Mouse (Mus musculus) fat pad, adult 2 months (tissue): ENCODE results near the gene Prm3.
"Not testable (repeated sequence)": the region's sequence is repeated elsewhere in the genome, so short reads cannot be mapped to it uniquely, and the experiment has no call there.

Experiments used
- DNase-seq: peaks from one replicate; pipeline ENCODE4 v3.0.0-alpha.2; 2011; ENCODE audit warnings: low read depth, low spot score; ENCODE audit errors: extremely low read depth

Prm3 gene

GRCm38 (mm10) chr16:10802420-10802819 lies 11.7 kb upstream of the Prm3 start:
- DNase-seq = not testable (repeated sequence)

GRCm38 (mm10) chr16:10796034-10796433 lies 5.3 kb upstream of the Prm3 start, which contains the start of gene Prm2:
Prm2 (minus strand) TSS chr16:10796134.
- DNase-seq = no peak

GRCm38 (mm10) chr16:10788866-10789265 lies 1.8 kb downstream of the Prm3 start:
- DNase-seq = no peak

- DNase-seq = no peak
These were observed 2.4 kb downstream of the Prm3 start, which contains the start of gene Tnp2 for GRCm38 (mm10) chr16:10788271-10788670. Tnp2 (minus strand) TSS chr16:10788660.

GRCm38 (mm10) chr16:10787548-10788058 lies 3.1 kb downstream of the Prm3 start:
- DNase-seq = no peak

- no peak for DNase-seq
These were observed 3.7 kb downstream of the Prm3 start for GRCm38 (mm10) chr16:10786782-10787547.

GRCm38 (mm10) chr16:10786288-10786687 lies 4.4 kb downstream of the Prm3 start:
- peak; percentile 62 for DNase-seq

- DNase-seq = peak; percentile 56
These were observed 5.1 kb downstream of the Prm3 start, which contains the start of gene Socs1 for GRCm38 (mm10) chr16:10785371-10786231. Socs1 (minus strand) TSS chr16:10785536.

- no peak for DNase-seq
These were observed 5.8 kb downstream of the Prm3 start for GRCm38 (mm10) chr16:10784793-10785370.

GRCm38 (mm10) chr16:10783883-10784792 lies 6.6 kb downstream of the Prm3 start:
- DNase-seq = no peak

GRCm38 (mm10) chr16:10783451-10783850 lies 7.3 kb downstream of the Prm3 start:
- no peak for DNase-seq

GRCm38 (mm10) chr16:10783152-10783434 lies 7.6 kb downstream of the Prm3 start:
- no peak for DNase-seq

- DNase-seq = no peak
These were observed 8.2 kb downstream of the Prm3 start for GRCm38 (mm10) chr16:10782377-10783151.

- no peak for DNase-seq
These were observed 8.8 kb downstream of the Prm3 start for GRCm38 (mm10) chr16:10781862-10782371.

GRCm38 (mm10) chr16:10780631-10781120 lies 10.0 kb downstream of the Prm3 start:
- DNase-seq = no peak

GRCm38 (mm10) chr16:10777579-10778160 lies 13.0 kb downstream of the Prm3 start:
- no peak for DNase-seq

- no peak for DNase-seq
These were observed 14.4 kb downstream of the Prm3 start for GRCm38 (mm10) chr16:10776322-10776721.

GRCm38 (mm10) chr16:10774726-10775125 lies 16.0 kb downstream of the Prm3 start:
- no peak for DNase-seq

GRCm38 (mm10) chr16:10773543-10773942 lies 17.2 kb downstream of the Prm3 start:
- DNase-seq = no peak
